Mouse (Mus musculus) midbrain, embryonic 14.5 days (tissue): ENCODE measurements around the gene Dqx1. TPM values are rescaled to one million over a fixed set of nuclear protein-coding genes. Genes with fewer than 3 reads are reported as not detected.

ENCODE experiments used
- ATAC-seq: fragments of 200-750 bp; cut with Nextera tagmentation; 2 replicates; pipeline ENCODE4 v1.8.0; 2017; ENCODE audit warnings: moderate number of reproducible peaks, moderate library complexity; ENCODE audit not compliant: low FRiP score, low TSS enrichment
- DNase-seq: peaks from one replicate; pipeline ENCODE4 v3.0.0-alpha.2; 2015
- H3K27ac ChIP-seq: fragments of 300-500 bp; sonication (generic); replicated peaks from 2 replicates; pipeline ENCODE4 v1.5.1; 2014; ENCODE audit warnings: mild to moderate bottlenecking, low read depth, low read length, moderate library complexity
- H3K27me3 ChIP-seq: fragments of 300-500 bp; sonication (generic); 2 replicates; pipeline ENCODE4 v1.6.1; 2014; ENCODE audit warnings: low read length, control low read depth, mixed read lengths; ENCODE audit not compliant: control insufficient read depth, insufficient read depth
- H3K36me3 ChIP-seq: fragments of 300-500 bp; sonication (generic); 2 replicates; pipeline ENCODE4 v1.6.1; 2014; ENCODE audit warnings: low read length, control low read depth; ENCODE audit not compliant: control insufficient read depth, insufficient read depth
- H3K4me1 ChIP-seq: fragments of 300-500 bp; sonication (generic); 2 replicates; pipeline ENCODE4 v1.6.1; 2014; ENCODE audit warnings: mild to moderate bottlenecking, antibody characterized with exemption, low read length, control low read depth; ENCODE audit not compliant: control insufficient read depth, insufficient read depth
- H3K4me2 ChIP-seq: fragments of 300-500 bp; sonication (generic); 2 replicates; pipeline ENCODE4 v1.6.1; 2014; ENCODE audit warnings: mild to moderate bottlenecking, low read length, moderate library complexity
- H3K4me3 ChIP-seq: fragments of 300-500 bp; sonication (generic); replicated peaks from 2 replicates; pipeline ENCODE4 v1.5.1; 2014; ENCODE audit warnings: low read depth, low read length
- H3K9ac ChIP-seq: fragments of 300-500 bp; sonication (generic); replicated peaks from 2 replicates; pipeline ENCODE4 v1.6.1; 2014; ENCODE audit warnings: mild to moderate bottlenecking, low read length, moderate library complexity
- H3K9me3 ChIP-seq: fragments of 300-500 bp; sonication (generic); 2 replicates; pipeline ENCODE4 v1.6.1; 2016; ENCODE audit warnings: low read length, control low read depth, mixed read lengths; ENCODE audit not compliant: control insufficient read depth
- WGBS: fragments of 180-500 bp; shearing (Covaris S2); extraction: QIAGEN DNeasy Blood & Tissue Kit; methylation state at CpG from one replicate; pipeline ENCODE4 v1.1.7; 2014; 5-methylcytosine and 5-hydroxymethylcytosine counted together
- polyA plus RNA-seq: library from polyadenylated mRNA; unstranded; fragments of >200 nt; fragmentation: Nextera tagmentation; extraction: Ambion mirVana; gene quantifications from 2 replicates; pipeline ENCODE4 v1.2.1, GENCODE M21; 2014

The Dqx1 gene
- polyA plus RNA-seq, 1 experiment from 2014 or later, result 0.68 TPM

- ATAC-seq (no peak), DNase-seq (no peak)
- Histone ChIP-seq H3K27ac (no peak overlapping the region), H3K27me3 (no peaks in the 10 kb centered on the region), H3K4me2 (no peak overlapping the region), H3K9ac (no peak overlapping the region), H3K4me3 (no peak overlapping the region), H3K4me1 (no peaks in the 10 kb centered on the region), H3K36me3 (no peaks in the 10 kb centered on the region), H3K9me3 (no peaks in the 10 kb centered on the region)
- WGBS, result 75% methylated on average over 3 of the region's 3 CpGs
These were observed 38.6 kb upstream of the Dqx1 start for GRCm38 (mm10) chr6:83019044-83019443.

- no peak overlapping the region for H3K27ac ChIP-seq
- no peak overlapping the region for H3K9ac ChIP-seq
- no peak overlapping the region for H3K4me2 ChIP-seq
- H3K36me3 ChIP-seq, result no peaks in the 10 kb centered on the region
- ATAC-seq, result no peak
- H3K4me3 ChIP-seq, result no peak overlapping the region
- no peaks in the 10 kb centered on the region for H3K9me3 ChIP-seq
- no peaks in the 10 kb centered on the region for H3K4me1 ChIP-seq
- H3K27me3 ChIP-seq, result no peaks in the 10 kb centered on the region
- WGBS, result 92% methylated on average over 6 of the region's 6 CpGs
- no peak for DNase-seq
These were observed 37.5 kb upstream of the Dqx1 start for GRCm38 (mm10) chr6:83020121-83020520.

GRCm38 (mm10) chr6:83020836-83021593 lies 36.6 kb upstream of the Dqx1 start:
- ATAC-seq (no peak), DNase-seq (no peak)
- Histone ChIP-seq H3K9me3 (no peaks in the 10 kb centered on the region), H3K27me3 (no peaks in the 10 kb centered on the region), H3K4me2 (no peak overlapping the region), H3K4me3 (no peak overlapping the region), H3K9ac (no peak overlapping the region), H3K4me1 (no peaks in the 10 kb centered on the region), H3K27ac (no peak overlapping the region), H3K36me3 (no peaks in the 10 kb centered on the region)
- WGBS, result 84% methylated on average over 4 of the region's 4 CpGs

- H3K4me1 ChIP-seq, result no peaks in the 10 kb centered on the region
- H3K9me3 ChIP-seq, result no peaks in the 10 kb centered on the region
- no peak overlapping the region for H3K9ac ChIP-seq
- no peak overlapping the region for H3K4me3 ChIP-seq
- DNase-seq (no peak), ATAC-seq (no peak)
- no peaks in the 10 kb centered on the region for H3K36me3 ChIP-seq
- no peaks in the 10 kb centered on the region for H3K27me3 ChIP-seq
- no peak overlapping the region for H3K4me2 ChIP-seq
- WGBS, result 87% methylated on average over 9 of the region's 9 CpGs
- no peak overlapping the region for H3K27ac ChIP-seq
These were observed 34.6 kb upstream of the Dqx1 start for GRCm38 (mm10) chr6:83023008-83023407.

- Histone ChIP-seq H3K27ac (no peak overlapping the region), H3K9me3 (no peaks in the 10 kb centered on the region), H3K36me3 (no peaks in the 10 kb centered on the region), H3K4me3 (no peak overlapping the region), H3K4me1 (no peaks in the 10 kb centered on the region), H3K4me2 (no peak overlapping the region), H3K27me3 (no peaks in the 10 kb centered on the region), H3K9ac (no peak overlapping the region)
- no peak for DNase-seq
- no peak for ATAC-seq
- 92% methylated on average over 2 of the region's 2 CpGs for WGBS
These were observed 33.9 kb upstream of the Dqx1 start for GRCm38 (mm10) chr6:83023786-83024185.

- Histone ChIP-seq H3K36me3 (no peaks in the 10 kb centered on the region), H3K4me2 (no peak overlapping the region), H3K9ac (no peak overlapping the region), H3K4me3 (no peak overlapping the region), H3K9me3 (no peaks in the 10 kb centered on the region), H3K4me1 (no peaks in the 10 kb centered on the region), H3K27ac (no peak overlapping the region), H3K27me3 (no peaks in the 10 kb centered on the region)
- DNase-seq (no peak), ATAC-seq (no peak)
- 68% methylated on average over 4 of the region's 4 CpGs for WGBS
These were observed 33.2 kb upstream of the Dqx1 start for GRCm38 (mm10) chr6:83024421-83024820.

- Histone ChIP-seq H3K27ac (no peak overlapping the region), H3K27me3 (peaks cover 1% of the 10 kb centered on the region; the same call in 1 of the 2 replicates), H3K9ac (no peak overlapping the region), H3K4me2 (no peak overlapping the region), H3K36me3 (no peaks in the 10 kb centered on the region), H3K4me3 (no peak overlapping the region), H3K9me3 (no peaks in the 10 kb centered on the region), H3K4me1 (no peaks in the 10 kb centered on the region)
- DNase-seq (no peak), ATAC-seq (no peak)
- 92% methylated on average over 4 of the region's 4 CpGs for WGBS
These were observed 32.4 kb upstream of the Dqx1 start for GRCm38 (mm10) chr6:83025221-83025620.

- no peak overlapping the region for H3K4me3 ChIP-seq
- H3K9ac ChIP-seq, result no peak overlapping the region
- 72% methylated on average over 8 of the region's 8 CpGs for WGBS
- ATAC-seq (no peak), DNase-seq (no peak)
- no peak overlapping the region for H3K4me2 ChIP-seq
- peaks cover 16% of the 10 kb centered on the region for H3K27me3 ChIP-seq
- H3K36me3 ChIP-seq, result no peaks in the 10 kb centered on the region
- no peak overlapping the region for H3K27ac ChIP-seq
- no peaks in the 10 kb centered on the region for H3K9me3 ChIP-seq
- H3K4me1 ChIP-seq, result 0 out of 2 replicates have a peak, but pooled peaks cover 3% of the 10 kb centered on the region
These were observed 30.4 kb upstream of the Dqx1 start for GRCm38 (mm10) chr6:83027293-83027692.

- no peak overlapping the region for H3K27ac ChIP-seq
These were observed 29.9 kb upstream of the Dqx1 start for GRCm38 (mm10) chr6:83027706-83028105.

More at GRCm38 (mm10) chr6:83027706-83028105, 29.9 kb upstream of the Dqx1 start:
- Histone ChIP-seq H3K36me3 (no peaks in the 10 kb centered on the region), H3K9me3 (no peaks in the 10 kb centered on the region), H3K9ac (no peak overlapping the region), H3K4me3 (no peak overlapping the region), H3K27me3 (peaks cover 21% of the 10 kb centered on the region), H3K4me2 (no peak overlapping the region), H3K4me1 (0 out of 2 replicates have a peak, but pooled peaks cover 5% of the 10 kb centered on the region)
- WGBS, result 62% methylated on average over 8 of the region's 9 CpGs
- ATAC-seq (no peak), DNase-seq (no peak)
